Mouse (Mus musculus): ENCODE measurements around the gene Fam98b. TPM values are rescaled to one million over a fixed set of nuclear protein-coding genes. Genes with fewer than 3 reads are reported as not detected.

Gene Fam98b
- total RNA-seq, 1 experiment: 13.7 TPM

GRCm38 (mm10) chr2:117205066-117205465 lies 44.5 kb upstream of the Fam98b start:
- Histone ChIP-seq H3K9me3 (ENCODE audit: control insufficient read depth, insufficient read depth, low read depth, low read length) (no peaks in the 10 kb centered on the region), H3K4me3 (ENCODE audit: insufficient read depth in 1 of 2, low read depth in 1 of 2, low read length in 2 of 2, poor library complexity in 1 of 2, severe bottlenecking in 1 of 2) (no peak overlapping the region), H3K4me1 (ENCODE audit: control insufficient read depth in 2 of 2, insufficient read depth in 2 of 2, low read length in 2 of 2, poor library complexity in 1 of 2) (no peaks in the 10 kb centered on the region; a peak in 1 of 4 replicates), H3K27ac (ENCODE audit: insufficient read depth, low read depth, low read length, poor library complexity, severe bottlenecking) (no peak overlapping the region), H3K9ac (ENCODE audit: insufficient read depth, low read depth, low read length, poor library complexity, severe bottlenecking) (no peak overlapping the region), H3K36me3 (ENCODE audit: control insufficient read depth, insufficient read depth, low read length, poor library complexity, severe bottlenecking) (no peaks in the 10 kb centered on the region)
- in situ Hi-C loops (cut with MboI; ENCODE audit: low sequenced_read_pairs in 2 of 2, unreplicated experiment in 2 of 2): no loop called here
- no peak for DNase-seq (ENCODE audit: low read depth, low spot score)
- TF ChIP-seq CHD2 (IDR thresholded peaks at IDR 0.05; ENCODE audit: low read depth, low read length): no peak
- no peak for TF ChIP-seq MAFK (IDR thresholded peaks at IDR 0.05; ENCODE audit: insufficient read depth, low read depth, low read length)

GRCm38 (mm10) chr2:117210416-117211085 lies 39.0 kb upstream of the Fam98b start:
- no peaks in the 10 kb centered on the region for H3K9me3 ChIP-seq (ENCODE audit: control insufficient read depth, insufficient read depth, low read depth, low read length)
- no peak for TF ChIP-seq MAFK (IDR thresholded peaks at IDR 0.05; ENCODE audit: insufficient read depth, low read depth, low read length)
- TF ChIP-seq HCFC1 (IDR thresholded peaks at IDR 0.05; ENCODE audit: borderline replicate concordance, insufficient read depth, low read length): no peak
- no peak for TF ChIP-seq ZC3H11A (IDR thresholded peaks at IDR 0.05; ENCODE audit: borderline replicate concordance, low read depth, low read length)
- no peak for TF ChIP-seq CHD2 (IDR thresholded peaks at IDR 0.05; ENCODE audit: low read depth, low read length)
- no peak for TF ChIP-seq ZNF384 (IDR thresholded peaks at IDR 0.05; ENCODE audit: low read depth, low read length)
- no peak overlapping the region for H3K9ac ChIP-seq (ENCODE audit: insufficient read depth, low read depth, low read length, poor library complexity, severe bottlenecking)
- no peaks in the 10 kb centered on the region for H3K36me3 ChIP-seq (ENCODE audit: control insufficient read depth, insufficient read depth, low read length, poor library complexity, severe bottlenecking)
- peak; percentile 42 for DNase-seq (ENCODE audit: low read depth, low spot score)
- peaks cover 0 to 3% of the 10 kb centered on the region in 2 experiments; a peak in 1 of 4 replicates for H3K4me1 ChIP-seq (ENCODE audit: control insufficient read depth in 2 of 2, insufficient read depth in 2 of 2, low read length in 2 of 2, poor library complexity in 1 of 2)
- no peak overlapping the region for H3K4me3 ChIP-seq (ENCODE audit: insufficient read depth in 1 of 2, low read depth in 1 of 2, low read length in 2 of 2, poor library complexity in 1 of 2, severe bottlenecking in 1 of 2)
- no peak overlapping the region for H3K27ac ChIP-seq (ENCODE audit: insufficient read depth, low read depth, low read length, poor library complexity, severe bottlenecking)
- in situ Hi-C loops (cut with MboI; ENCODE audit: low sequenced_read_pairs in 2 of 2, unreplicated experiment in 2 of 2): no loop called here

GRCm38 (mm10) chr2:117216152-117216551 lies 33.4 kb upstream of the Fam98b start:
- Histone ChIP-seq H3K27ac (ENCODE audit: insufficient read depth, low read depth, low read length, poor library complexity, severe bottlenecking) (no peak overlapping the region), H3K9ac (ENCODE audit: insufficient read depth, low read depth, low read length, poor library complexity, severe bottlenecking) (no peak overlapping the region), H3K36me3 (ENCODE audit: control insufficient read depth, insufficient read depth, low read length, poor library complexity, severe bottlenecking) (no peaks in the 10 kb centered on the region), H3K4me1 (ENCODE audit: control insufficient read depth in 2 of 2, insufficient read depth in 2 of 2, low read length in 2 of 2, poor library complexity in 1 of 2) (no peaks in the 10 kb centered on the region; a peak in 1 of 4 replicates), H3K4me3 (ENCODE audit: insufficient read depth in 1 of 2, low read depth in 1 of 2, low read length in 2 of 2, poor library complexity in 1 of 2, severe bottlenecking in 1 of 2) (no peak overlapping the region), H3K9me3 (ENCODE audit: control insufficient read depth, insufficient read depth, low read depth, low read length) (no peaks in the 10 kb centered on the region)
- in situ Hi-C loops (cut with MboI; ENCODE audit: low sequenced_read_pairs in 2 of 2, unreplicated experiment in 2 of 2): no loop called here
- TF ChIP-seq ZC3H11A (IDR thresholded peaks at IDR 0.05; ENCODE audit: borderline replicate concordance, low read depth, low read length): peak; percentile 45; the same call in 1 of the 2 replicates
- no peak for TF ChIP-seq HCFC1 (IDR thresholded peaks at IDR 0.05; ENCODE audit: borderline replicate concordance, insufficient read depth, low read length)
- DNase-seq (ENCODE audit: low read depth, low spot score): peak; percentile 54

DNA sequence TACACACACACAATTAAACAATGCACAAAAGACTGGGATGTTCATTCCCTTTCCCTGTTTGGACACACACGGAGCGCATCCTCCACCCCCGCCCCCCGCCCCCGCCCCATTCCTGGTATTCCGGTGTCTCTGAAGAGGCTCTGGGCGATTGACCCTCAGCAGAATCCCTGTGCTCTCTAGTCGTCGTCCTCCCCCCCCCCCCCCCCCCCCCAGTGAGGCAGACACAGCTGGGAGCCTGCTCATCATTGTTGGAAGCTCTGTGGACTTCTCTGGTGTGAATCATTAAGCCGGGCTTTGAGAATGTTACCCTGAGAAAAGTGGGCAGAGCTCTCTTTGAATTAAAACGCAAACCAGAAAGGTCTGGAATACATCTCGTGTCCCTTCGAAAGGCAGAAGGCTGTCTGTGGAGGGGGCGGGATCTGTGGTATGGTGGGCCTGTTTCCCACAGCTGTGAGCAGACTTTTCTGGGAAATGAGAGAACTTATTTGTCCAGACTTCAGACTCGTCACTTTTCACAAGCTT lies 31.8 kb upstream of the Fam98b start:
- DNase-seq (ENCODE audit: low read depth, low spot score): no peak

More for the DNA sequence above, 31.8 kb upstream of the Fam98b start:
- in situ Hi-C loops (cut with MboI; ENCODE audit: low sequenced_read_pairs in 2 of 2, unreplicated experiment in 2 of 2): no loop called here
- Histone ChIP-seq H3K27ac (ENCODE audit: insufficient read depth, low read depth, low read length, poor library complexity, severe bottlenecking) (no peak overlapping the region), H3K4me3 (ENCODE audit: insufficient read depth in 1 of 2, low read depth in 1 of 2, low read length in 2 of 2, poor library complexity in 1 of 2, severe bottlenecking in 1 of 2) (no peak overlapping the region), H3K9me3 (ENCODE audit: control insufficient read depth, insufficient read depth, low read depth, low read length) (no peaks in the 10 kb centered on the region), H3K4me1 (ENCODE audit: control insufficient read depth in 2 of 2, insufficient read depth in 2 of 2, low read length in 2 of 2, poor library complexity in 1 of 2) (no peaks in the 10 kb centered on the region; a peak in 1 of 4 replicates), H3K9ac (ENCODE audit: insufficient read depth, low read depth, low read length, poor library complexity, severe bottlenecking) (no peak overlapping the region), H3K36me3 (ENCODE audit: control insufficient read depth, insufficient read depth, low read length, poor library complexity, severe bottlenecking) (no peaks in the 10 kb centered on the region)
- TF ChIP-seq CHD2 (IDR thresholded peaks at IDR 0.05; ENCODE audit: low read depth, low read length) (no peak), HCFC1 (IDR thresholded peaks at IDR 0.05; ENCODE audit: borderline replicate concordance, insufficient read depth, low read length) (no peak), MAFK (IDR thresholded peaks at IDR 0.05; ENCODE audit: insufficient read depth, low read depth, low read length) (no peak), ZNF384 (IDR thresholded peaks at IDR 0.05; ENCODE audit: low read depth, low read length) (no peak), ZC3H11A (IDR thresholded peaks at IDR 0.05; ENCODE audit: borderline replicate concordance, low read depth, low read length) (no peak)
